Mouse (Mus musculus): ENCODE data around the gene Tigit. TPM values are rescaled to one million over a fixed set of nuclear protein-coding genes. Genes with fewer than 3 reads are reported as not detected.

Tigit gene
- polyA plus RNA-seq, 1 experiment from 2014 or later: not detected

DNA sequence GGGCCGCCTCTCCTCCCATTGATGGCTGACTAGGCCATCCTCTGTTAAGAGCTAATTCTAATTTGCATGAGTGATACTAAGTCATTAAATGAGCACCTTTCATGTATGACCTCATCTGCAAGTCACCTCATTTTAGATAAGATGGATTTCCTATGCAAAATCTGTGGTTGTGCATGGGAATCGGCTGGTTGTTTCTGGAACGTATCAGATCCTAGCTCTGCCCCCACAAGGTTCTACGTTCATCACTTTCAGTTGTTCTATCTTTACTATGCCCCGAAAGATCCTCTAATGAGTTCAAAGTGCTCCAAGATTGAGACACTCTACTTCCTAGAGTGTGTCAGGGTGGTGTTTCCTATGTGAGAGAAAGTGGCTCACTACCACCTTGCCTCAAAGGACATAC is 2.4 kb downstream of the Tigit start:
- H3K36me3 ChIP-seq: no peaks in the 10 kb centered on the region
- H3K27ac ChIP-seq: no peak overlapping the region
- ATAC-seq: no peak
- H3K27me3 ChIP-seq: no peaks in the 10 kb centered on the region
- H3K4me1 ChIP-seq (replicated peaks): no peaks in the 10 kb centered on the region
- H3K9me3 ChIP-seq: no peaks in the 10 kb centered on the region
- WGBS: 96% methylated on average over 5 of the region's 5 CpGs
- H3K9ac ChIP-seq (replicated peaks): no peak overlapping the region
- H3K4me3 ChIP-seq (replicated peaks): no peak overlapping the region
- H3K4me2 ChIP-seq (replicated peaks): no peak overlapping the region

DNA sequence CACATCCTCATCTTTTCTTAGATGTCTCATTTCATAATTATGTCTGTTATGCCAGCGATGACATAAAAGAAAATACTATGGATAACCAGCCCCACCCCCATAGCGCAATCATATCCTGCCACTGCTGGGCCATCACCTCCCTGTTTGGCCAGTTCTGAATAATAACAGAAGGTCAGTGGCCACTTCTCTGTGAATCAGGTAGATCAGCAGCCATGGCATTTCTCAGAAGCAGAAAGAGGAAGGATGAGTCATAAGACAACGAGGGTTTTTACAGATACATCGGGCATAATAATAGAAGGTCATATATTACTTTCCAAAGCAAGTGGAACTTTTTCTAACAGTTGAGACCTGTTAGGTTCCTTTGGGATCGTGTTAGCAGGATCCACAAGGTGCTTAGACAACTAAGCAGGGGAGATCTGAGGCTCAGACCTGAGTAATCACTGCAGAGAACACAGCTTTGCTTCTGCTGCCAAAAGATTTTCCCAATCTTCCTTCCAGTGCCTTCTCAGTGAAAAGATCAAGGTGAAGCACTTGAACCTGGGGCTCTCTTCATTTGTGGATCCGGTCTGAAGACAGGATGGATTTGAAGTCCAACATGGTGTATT is 8.7 kb downstream of the Tigit start:
- Histone ChIP-seq H3K9ac (replicated peaks) (no peak overlapping the region), H3K4me3 (replicated peaks) (no peak overlapping the region), H3K27me3 (no peaks in the 10 kb centered on the region), H3K36me3 (no peaks in the 10 kb centered on the region), H3K9me3 (no peaks in the 10 kb centered on the region), H3K4me1 (replicated peaks) (no peaks in the 10 kb centered on the region), H3K27ac (no peak overlapping the region), H3K4me2 (replicated peaks) (no peak overlapping the region)
- 90% methylated on average over 6 of the region's 6 CpGs for WGBS
- no peak for ATAC-seq

DNA sequence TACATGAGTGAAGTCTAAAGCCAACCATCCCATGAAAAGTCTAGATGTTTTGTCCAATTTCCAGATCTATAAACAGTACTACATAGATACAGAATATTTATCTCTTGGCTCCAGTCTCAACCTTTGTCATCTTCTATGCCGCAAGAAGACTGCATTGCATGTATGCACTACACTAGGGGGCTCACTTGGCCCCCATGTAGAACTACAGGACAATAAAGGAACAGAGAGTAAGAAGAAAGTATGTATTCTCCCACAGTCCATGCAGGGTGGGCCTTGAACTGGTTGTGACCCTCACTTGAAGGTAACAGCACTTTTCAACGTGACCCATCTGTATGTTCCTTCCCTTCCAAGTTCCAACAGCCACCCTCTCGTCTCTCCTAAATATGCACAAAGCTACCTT is 9.7 kb downstream of the Tigit start:
- no peak for ATAC-seq
- no peak overlapping the region for H3K9ac ChIP-seq (replicated peaks)
- WGBS: 92% methylated on average over 3 of the region's 3 CpGs
- H3K4me2 ChIP-seq (replicated peaks): no peak overlapping the region
- no peaks in the 10 kb centered on the region for H3K27me3 ChIP-seq
- no peak overlapping the region for H3K4me3 ChIP-seq (replicated peaks)
- H3K9me3 ChIP-seq: no peaks in the 10 kb centered on the region
- no peak overlapping the region for H3K27ac ChIP-seq
- H3K36me3 ChIP-seq: no peaks in the 10 kb centered on the region
- H3K4me1 ChIP-seq (replicated peaks): no peaks in the 10 kb centered on the region

DNA sequence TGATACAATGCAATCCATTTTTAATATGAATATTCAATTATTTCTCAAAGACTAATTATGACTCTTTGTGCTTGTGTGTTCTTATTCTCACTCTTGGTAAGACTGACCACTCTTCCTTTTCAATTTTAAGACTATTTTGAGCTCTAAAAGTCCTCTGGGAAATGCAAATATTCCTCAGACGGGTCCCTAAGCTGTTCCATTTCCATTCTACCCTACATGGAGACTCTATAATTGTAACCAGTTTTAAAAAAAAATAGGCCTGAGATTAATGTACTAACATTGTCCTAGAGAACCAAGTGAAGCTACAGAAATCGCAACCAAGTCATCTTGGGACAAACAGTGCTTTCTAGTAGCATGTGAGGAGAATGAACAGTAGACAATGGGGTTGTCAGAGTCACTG is 10.7 kb downstream of the Tigit start:
- Histone ChIP-seq H3K9ac (replicated peaks) (no peak overlapping the region), H3K36me3 (no peaks in the 10 kb centered on the region), H3K9me3 (no peaks in the 10 kb centered on the region), H3K4me2 (replicated peaks) (no peak overlapping the region), H3K27me3 (no peaks in the 10 kb centered on the region), H3K27ac (no peak overlapping the region), H3K4me1 (replicated peaks) (no peaks in the 10 kb centered on the region), H3K4me3 (replicated peaks) (no peak overlapping the region)
- no peak for ATAC-seq
- WGBS: 78% methylated on average over 2 of the region's 2 CpGs

DNA sequence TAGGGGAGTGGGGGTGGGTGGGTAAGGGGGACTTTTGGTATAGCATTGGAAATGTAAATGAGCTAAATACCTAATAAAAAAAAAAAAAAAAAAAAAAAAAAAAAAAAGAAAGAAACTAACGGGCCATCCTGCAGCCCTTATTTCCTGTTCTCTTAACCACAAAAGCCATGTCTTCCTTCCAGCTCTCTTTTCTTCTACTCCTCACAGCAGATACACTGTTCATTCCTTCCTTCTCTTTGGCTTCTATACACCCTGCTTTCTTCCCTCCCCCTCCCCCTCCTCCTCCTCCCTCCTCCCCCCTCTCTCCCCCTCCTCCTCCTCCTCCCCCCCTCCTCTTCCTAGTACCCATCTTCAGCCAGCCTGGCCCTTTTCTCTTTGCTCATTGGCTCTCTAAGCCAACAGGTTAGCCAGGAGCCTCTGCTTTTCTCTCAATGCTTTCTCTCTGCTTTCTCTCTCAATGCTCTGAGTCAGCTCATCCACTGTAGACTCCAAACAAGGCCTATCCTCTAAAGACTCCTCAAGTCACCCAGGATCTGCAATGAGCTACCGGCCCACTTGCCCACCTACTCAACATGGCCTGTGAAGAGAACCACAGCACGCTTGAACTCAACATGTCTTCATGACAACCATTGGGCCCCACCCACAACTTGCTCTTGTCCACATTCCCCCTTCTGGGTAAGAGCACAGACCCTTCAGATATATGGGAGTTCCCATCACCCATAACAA is 13.4 kb downstream of the Tigit start:
- Histone ChIP-seq H3K9ac (replicated peaks) (no peak overlapping the region), H3K4me2 (replicated peaks) (no peak overlapping the region), H3K9me3 (no peaks in the 10 kb centered on the region), H3K4me3 (replicated peaks) (no peak overlapping the region), H3K36me3 (no peaks in the 10 kb centered on the region), H3K27me3 (no peaks in the 10 kb centered on the region), H3K4me1 (replicated peaks) (no peaks in the 10 kb centered on the region), H3K27ac (no peak overlapping the region)
- WGBS: 98% methylated on average over 3 of the region's 3 CpGs
- ATAC-seq: no peak

DNA sequence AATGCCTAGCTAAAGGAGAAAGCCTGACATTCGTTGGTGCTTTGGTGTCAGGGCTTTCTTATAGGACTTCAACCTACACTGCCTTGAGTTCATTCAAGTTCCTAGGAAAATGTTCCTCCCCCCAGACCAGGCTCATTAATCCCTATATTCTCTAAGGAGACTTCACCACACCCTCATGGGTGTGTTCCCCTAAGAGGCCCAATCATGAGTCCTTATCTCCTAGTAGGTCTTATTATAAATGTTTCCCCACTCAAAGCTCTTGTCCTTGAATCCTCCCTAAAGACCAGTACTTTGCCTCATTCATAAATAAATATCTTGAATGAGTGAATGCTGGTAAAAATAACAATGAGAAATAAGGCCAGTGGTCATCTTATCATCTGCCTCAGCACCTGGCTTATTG is 16.3 kb downstream of the Tigit start:
- Histone ChIP-seq H3K9me3 (no peaks in the 10 kb centered on the region), H3K36me3 (0 out of 2 replicates have a peak, but pooled peaks cover 6% of the 10 kb centered on the region), H3K4me2 (replicated peaks) (no peak overlapping the region), H3K9ac (replicated peaks) (no peak overlapping the region), H3K4me3 (replicated peaks) (no peak overlapping the region), H3K27me3 (no peaks in the 10 kb centered on the region), H3K27ac (no peak overlapping the region), H3K4me1 (replicated peaks) (no peaks in the 10 kb centered on the region)
- 91% methylated on average over 1 of the region's 1 CpGs for WGBS
- ATAC-seq: no peak

DNA sequence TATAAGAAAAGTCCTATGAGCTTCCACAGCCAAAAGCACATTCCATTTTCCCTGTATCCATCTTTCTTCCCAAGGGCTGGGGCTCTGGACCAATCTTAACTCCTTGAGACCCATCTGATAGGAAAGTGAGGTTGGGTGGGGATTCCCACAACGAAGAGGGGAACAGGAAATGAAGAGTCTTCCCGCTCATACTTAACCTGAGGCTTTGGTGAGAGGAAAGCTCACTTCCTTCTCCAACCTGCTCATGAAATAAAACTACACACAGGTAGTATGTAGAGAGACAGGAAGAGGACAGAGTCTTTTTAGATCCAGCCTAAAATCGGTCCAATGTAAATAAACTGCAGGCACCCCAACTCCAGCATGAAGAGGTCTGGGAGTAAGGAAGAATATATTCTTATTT is 17.0 kb downstream of the Tigit start:
- Histone ChIP-seq H3K36me3 (0 out of 2 replicates have a peak, but pooled peaks cover 6% of the 10 kb centered on the region), H3K27me3 (no peaks in the 10 kb centered on the region), H3K4me2 (replicated peaks) (no peak overlapping the region), H3K4me1 (replicated peaks) (no peaks in the 10 kb centered on the region), H3K9me3 (no peaks in the 10 kb centered on the region), H3K27ac (no peak overlapping the region), H3K4me3 (replicated peaks) (no peak overlapping the region), H3K9ac (replicated peaks) (no peak overlapping the region)
- no peak for ATAC-seq
- 97% methylated on average over 3 of the region's 3 CpGs for WGBS

DNA sequence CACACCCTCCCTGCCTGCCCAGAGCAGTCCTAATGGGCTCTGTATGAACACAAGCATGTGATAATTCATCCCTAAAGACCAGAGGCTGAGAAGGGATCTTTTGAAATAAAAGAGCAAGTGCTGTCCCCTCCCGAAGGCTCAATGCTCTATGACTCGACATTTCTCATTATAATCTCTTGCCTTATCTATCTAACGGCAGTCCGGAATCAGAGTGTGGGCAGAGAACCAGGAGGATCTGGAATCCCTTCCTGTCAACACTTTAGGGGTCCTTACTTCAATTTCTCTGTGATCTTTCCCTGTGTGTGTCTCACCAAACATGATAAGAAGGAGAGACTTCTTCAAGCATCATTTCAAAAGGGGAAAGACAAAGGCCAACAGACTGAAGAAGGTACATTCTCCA is 18.1 kb downstream of the Tigit start:
- ATAC-seq: no peak

DNA sequence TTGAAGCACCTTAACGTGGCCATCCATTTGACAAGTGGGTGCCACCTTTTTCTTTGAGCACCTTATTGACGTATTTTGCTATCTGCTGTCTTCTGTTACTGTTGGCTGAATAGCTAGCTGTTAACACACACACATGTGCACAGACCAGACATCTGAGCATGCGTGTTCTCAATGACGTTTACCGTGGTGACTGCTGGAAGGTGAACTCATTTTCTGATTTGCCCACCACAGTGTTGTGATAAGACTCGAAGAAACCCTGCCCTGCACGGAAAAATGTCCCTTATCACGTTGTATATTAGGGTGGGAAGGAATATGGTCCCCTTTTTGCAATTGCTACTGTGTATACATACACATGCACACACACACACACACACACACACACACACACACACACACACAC is 22.7 kb downstream of the Tigit start:
- Histone ChIP-seq H3K4me1 (replicated peaks) (no peaks in the 10 kb centered on the region), H3K9me3 (no peaks in the 10 kb centered on the region), H3K27ac (no peak overlapping the region), H3K9ac (replicated peaks) (no peak overlapping the region), H3K4me2 (replicated peaks) (no peak overlapping the region), H3K36me3 (peaks cover 19% of the 10 kb centered on the region), H3K27me3 (no peaks in the 10 kb centered on the region), H3K4me3 (replicated peaks) (no peak overlapping the region)
- WGBS: 92% methylated on average over 8 of the region's 8 CpGs
- ATAC-seq: no peak

More for the DNA sequence above, 18.1 kb downstream of the Tigit start:
- Histone ChIP-seq H3K4me3 (replicated peaks) (no peak overlapping the region), H3K9me3 (no peaks in the 10 kb centered on the region), H3K9ac (replicated peaks) (no peak overlapping the region), H3K4me1 (replicated peaks) (no peaks in the 10 kb centered on the region), H3K36me3 (0 out of 2 replicates have a peak, but pooled peaks cover 8% of the 10 kb centered on the region), H3K27ac (no peak overlapping the region), H3K4me2 (replicated peaks) (no peak overlapping the region), H3K27me3 (no peaks in the 10 kb centered on the region)
- 84% methylated on average over 4 of the region's 4 CpGs for WGBS

DNA sequence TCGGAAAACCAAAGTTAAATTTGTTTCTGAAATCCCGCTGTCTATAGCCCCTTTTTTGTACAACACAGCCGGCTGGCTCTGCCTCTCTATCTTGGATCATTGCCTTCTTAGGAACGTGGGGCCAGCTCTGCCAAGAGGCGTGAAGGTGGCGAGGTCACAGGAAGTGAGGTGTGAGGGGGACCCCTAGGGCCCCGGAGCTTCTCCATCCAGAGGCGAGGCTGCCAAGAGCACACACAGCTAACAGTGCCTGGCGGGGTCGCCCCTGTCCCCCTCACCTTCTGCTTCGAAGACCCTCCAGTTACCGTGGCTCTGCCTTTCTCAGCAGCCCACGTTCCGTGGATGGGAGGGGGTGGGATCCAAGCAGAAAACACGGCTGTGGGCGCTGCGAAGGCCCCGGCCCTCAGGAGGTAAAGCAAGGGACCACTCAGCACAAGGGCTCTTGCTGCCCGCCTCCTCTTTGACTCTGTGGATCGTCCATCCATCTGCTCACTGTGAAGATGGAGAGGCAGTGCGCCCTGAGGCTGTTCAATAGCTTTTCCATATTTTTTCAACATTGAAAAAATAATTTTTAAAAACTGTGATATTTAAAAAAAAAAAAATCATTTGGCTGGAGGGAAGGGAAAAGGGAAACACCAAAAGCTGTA is 25.4 kb downstream of the Tigit start:
- WGBS: 88% methylated on average over 21 of the region's 21 CpGs
- Histone ChIP-seq H3K27ac (peak overlapping the region; percentile 39; the same call in 1 of the 2 replicates), H3K9ac (replicated peaks) (no peak overlapping the region), H3K36me3 (peaks cover 34% of the 10 kb centered on the region), H3K27me3 (no peaks in the 10 kb centered on the region), H3K4me2 (replicated peaks) (no peak overlapping the region), H3K9me3 (no peaks in the 10 kb centered on the region), H3K4me3 (replicated peaks) (no peak overlapping the region), H3K4me1 (replicated peaks) (no peaks in the 10 kb centered on the region)
- ATAC-seq: no peak

DNA sequence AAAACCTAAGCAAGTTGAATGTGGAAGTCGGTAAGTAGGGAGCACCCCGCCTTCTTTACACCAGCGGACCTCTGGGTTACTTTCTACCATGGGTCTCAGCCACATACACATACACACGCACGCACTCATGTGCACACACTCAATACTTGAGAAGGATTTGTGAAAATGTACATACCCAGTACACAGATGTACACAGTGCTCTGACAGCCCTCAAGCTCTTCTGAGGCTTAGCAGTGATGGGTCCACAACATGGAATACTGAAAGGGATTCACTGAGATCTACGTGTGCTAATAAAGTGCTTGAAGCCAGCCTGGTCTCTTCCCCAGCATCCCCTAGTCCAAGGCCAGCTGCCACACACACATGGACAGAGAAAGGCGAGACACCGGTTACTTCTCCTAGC is 26.7 kb downstream of the Tigit start:
- H3K36me3 ChIP-seq: peaks cover 35% of the 10 kb centered on the region
- no peak overlapping the region for H3K27ac ChIP-seq
- no peak overlapping the region for H3K9ac ChIP-seq (replicated peaks)
- no peaks in the 10 kb centered on the region for H3K9me3 ChIP-seq
- 93% methylated on average over 8 of the region's 8 CpGs for WGBS
- ATAC-seq: no peak
- no peaks in the 10 kb centered on the region for H3K4me1 ChIP-seq (replicated peaks)
- H3K4me3 ChIP-seq (replicated peaks): no peak overlapping the region
- no peaks in the 10 kb centered on the region for H3K27me3 ChIP-seq
- no peak overlapping the region for H3K4me2 ChIP-seq (replicated peaks)

DNA sequence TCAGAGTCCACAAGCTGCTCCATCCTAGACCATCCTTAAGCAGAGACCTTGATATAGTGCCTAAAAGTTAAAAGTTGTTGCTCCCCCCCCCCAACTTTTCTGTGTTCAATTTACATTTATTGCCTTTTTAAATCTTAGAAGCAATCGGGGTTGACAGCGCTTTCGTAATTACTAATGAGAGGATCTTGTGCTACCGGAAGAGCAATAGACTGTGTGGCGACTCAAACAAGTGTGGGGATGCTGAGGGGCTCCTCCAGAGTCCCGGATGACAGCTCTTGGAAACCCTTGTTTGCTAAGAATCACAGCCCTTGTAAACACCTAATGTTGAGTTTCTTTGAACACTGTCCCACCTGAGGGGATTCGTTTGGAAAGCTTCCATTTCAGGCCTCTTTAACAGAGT is 29.9 kb downstream of the Tigit start:
- no peaks in the 10 kb centered on the region for H3K27me3 ChIP-seq
- peaks cover 48% of the 10 kb centered on the region for H3K36me3 ChIP-seq
- H3K4me1 ChIP-seq (replicated peaks): peaks cover 7% of the 10 kb centered on the region; the same call in 1 of the 2 replicates
- no peaks in the 10 kb centered on the region for H3K9me3 ChIP-seq
- WGBS: 92% methylated on average over 7 of the region's 7 CpGs
- no peak overlapping the region for H3K4me2 ChIP-seq (replicated peaks)
- no peak overlapping the region for H3K9ac ChIP-seq (replicated peaks)
- no peak for ATAC-seq
- no peak overlapping the region for H3K27ac ChIP-seq
- H3K4me3 ChIP-seq (replicated peaks): no peak overlapping the region

Measured in midbrain, embryonic 13.5 days (tissue).